In genomic region chr1:144306284-144306683, GRCm38 (mm10) we compare ENCODE assay signal across 12 mouse cellular contexts. TPM values are rescaled to one million over a fixed set of nuclear protein-coding genes. Genes with fewer than 3 reads are reported as not detected.
DNase-seq lines count a peak whose midpoint lies in the region; ATAC-seq and TF ChIP-seq lines count a peak whose summit lies in the region.
"Had no signal": no experiment of that assay in that cellular context is flagged by ENCODE, and none has a peak within 500 bp of the region (broad histone marks: within the 10 kb centered on the region; RNA-seq: fewer than 3 reads in every experiment).

No protein-coding gene starts in this region.

- no peak overlapping the region for H3K27ac ChIP-seq in limb, embryonic 13.5 days
- H3K27ac ChIP-seq in limb, embryonic 10.5 days: no peak overlapping the region
- H3K27ac ChIP-seq in macrophage: peak overlapping the region; percentile 64
- H3K27ac ChIP-seq: forebrain, embryonic 13.5 days; liver, embryonic 15.5 days had no signal

- 39% methylated on average over 2 of the region's 2 CpGs for WGBS in limb, embryonic 13.5 days
- WGBS in limb, embryonic 10.5 days: 78% methylated on average over 2 of the region's 2 CpGs
- WGBS in macrophage (ENCODE audit: missing documents): 91% methylated on average over 2 of the region's 2 CpGs

- peak; percentile 4 for DNase-seq in embryo, embryonic 10.5 days (ENCODE audit: low spot score)
- DNase-seq in embryo, embryonic 11 days: no peak
- no peak for DNase-seq in limb, embryonic 10.5 days (ENCODE audit: low spot score)
- DNase-seq in brain, embryonic 14.5 days (ENCODE audit: low read depth): peak; percentile 15
- DNase-seq in cerebellum, adult 11-12 months: no peak
- DNase-seq: kidney, postnatal 10 days had no signal

- H3K9ac ChIP-seq in limb, embryonic 13.5 days: no peak overlapping the region
- H3K9ac ChIP-seq: forebrain, embryonic 13.5 days; liver, embryonic 15.5 days had no signal

- TF ChIP-seq POLR2A in brain, embryonic 14.5 days (IDR thresholded peaks at IDR 0.05; ENCODE audit: borderline replicate concordance, extremely low read depth, insufficient read depth, insufficient read length, poor library complexity, severe bottlenecking): no peak

- no peaks in the 10 kb centered on the region for H3K9me3 ChIP-seq in limb, embryonic 13.5 days
- no peaks in the 10 kb centered on the region for H3K9me3 ChIP-seq in limb, embryonic 10.5 days (replicated peaks)
- H3K9me3 ChIP-seq: forebrain, embryonic 13.5 days; liver, embryonic 15.5 days had no signal

- H3K27me3 ChIP-seq in limb, embryonic 13.5 days: no peaks in the 10 kb centered on the region
- no peaks in the 10 kb centered on the region for H3K27me3 ChIP-seq in limb, embryonic 10.5 days (ENCODE audit: low read depth, poor library complexity, severe bottlenecking)
- H3K27me3 ChIP-seq: forebrain, embryonic 13.5 days; liver, embryonic 15.5 days had no signal

- no peak overlapping the region for H3K4me2 ChIP-seq in limb, embryonic 13.5 days (replicated peaks)
- H3K4me2 ChIP-seq: forebrain, embryonic 13.5 days; liver, embryonic 15.5 days had no signal

- H3K36me3 ChIP-seq in limb, embryonic 13.5 days: no peaks in the 10 kb centered on the region
- H3K36me3 ChIP-seq in limb, embryonic 10.5 days: no peaks in the 10 kb centered on the region
- H3K36me3 ChIP-seq in macrophage (ENCODE audit: inconsistent target): no peaks in the 10 kb centered on the region
- H3K36me3 ChIP-seq: liver, embryonic 15.5 days had no signal

- no peaks in the 10 kb centered on the region for H3K4me1 ChIP-seq in limb, embryonic 13.5 days
- no peaks in the 10 kb centered on the region for H3K4me1 ChIP-seq in limb, embryonic 10.5 days
- H3K4me1 ChIP-seq: forebrain, embryonic 13.5 days; liver, embryonic 15.5 days had no signal

- TF ChIP-seq CTCF in brain, embryonic 14.5 days (IDR thresholded peaks at IDR 0.05; ENCODE audit: borderline replicate concordance, extremely low read depth, insufficient read depth, insufficient read length): no peak

- H3K4me3 ChIP-seq in limb, embryonic 13.5 days: no peak overlapping the region
- H3K4me3 ChIP-seq in limb, embryonic 10.5 days: no peak overlapping the region
- H3K4me3 ChIP-seq in macrophage (ENCODE audit: inconsistent target): no peak overlapping the region
- H3K4me3 ChIP-seq: forebrain, embryonic 13.5 days; liver, embryonic 15.5 days had no signal

- no peaks in the 10 kb centered on the region for H3K79me2 ChIP-seq in macrophage (ENCODE audit: inconsistent target)

- ATAC-seq in limb, embryonic 13.5 days (ENCODE audit: low FRiP score, low read depth): peak; percentile 67; the same call in 1 of the 2 replicates
- ATAC-seq in megakaryocyte-erythroid progenitor cell, adult 5-6 weeks (replicated peaks; ENCODE audit: low FRiP score, low TSS enrichment, poor library complexity, severe bottlenecking): no peak
- ATAC-seq: forebrain, embryonic 13.5 days had no signal

RNA-seq across cellular contexts. Expression of gene Rgs1, which starts 57.2 kb away (rescaled TPM):
- polyA plus RNA-seq in limb, embryonic 13.5 days (2015; fragmentation: Nextera tagmentation; extraction: Ambion mirVana): 0.14 and 0.17 TPM in 2 replicates
- polyA plus RNA-seq in limb, embryonic 10.5 days (2016; fragmentation: Nextera tagmentation; extraction: Ambion mirVana): 0.11 TPM in 1 of 2 replicates, not detected in the other
- not detected in 2 replicates for polyA plus RNA-seq in brain, embryonic 14.5 days (2012; rRNA removed)
- 1,000 to 10,000 TPM in 10 of 26 experiments, 100 to 1,000 TPM in 16; 103 to 1,683 (median 774) TPM for total RNA-seq in macrophage (2018; cell fraction: chromatin; rRNA removed)
- total RNA-seq in macrophage (2018; cell fraction: cytosol; rRNA removed): 1,000 to 10,000 TPM in 10 of 26 experiments, 100 to 1,000 TPM in 16; 101 to 2,461 (median 791) TPM
- 1,000 to 10,000 TPM in 14 of 26 experiments, 100 to 1,000 TPM in 12; 145 to 2,115 (median 1,148) TPM for total RNA-seq in macrophage (2018; cell fraction: nucleus; rRNA removed)
- polyA plus RNA-seq in macrophage (2018): 91.7 to 459 TPM (median 223 TPM) in 3 replicates
- 2.6 and 5.2 TPM in 2 replicates for total RNA-seq in megakaryocyte-erythroid progenitor cell, adult 5-6 weeks (2014; fragmentation: Nextera tagmentation)
- 123 and 679 TPM in 2 replicates for total RNA-seq in megakaryocyte-erythroid progenitor cell, adult 5-6 weeks (2017)
- polyA plus RNA-seq: C2C12; forebrain, embryonic 13.5 days had no signal

Comparison
In these comparisons a context has a peak if more than half of its experiments do, and no peak if none do; other contexts are left out.
1. DNase-seq: peak in embryo, embryonic 10.5 days (single experiment) and brain, embryonic 14.5 days (single experiment); none in embryo, embryonic 11 days (single experiment), limb, embryonic 10.5 days (single experiment) and cerebellum, adult 11-12 months (single experiment).
2. RNA of gene Rgs1, which starts 57.2 kb away (polyA plus RNA-seq): 91.7 to 459 TPM in macrophage; 0.14 to 0.17 TPM in limb, embryonic 13.5 days, not detected in brain, embryonic 14.5 days and 0.11 TPM in limb, embryonic 10.5 days; every median in the first group is over 10 times any median in the second.